Mouse (Mus musculus) G1E (cell line): Measurements from ENCODE around the gene Colq. TPM values are rescaled to one million over a fixed set of nuclear protein-coding genes. Genes with fewer than 3 reads are reported as not detected.

Experiments used
- ATAC-seq: 2 replicates; pipeline ENCODE4 v1.8.0; 2016; ENCODE audit warnings: mild to moderate bottlenecking; ENCODE audit not compliant: insufficient number of reproducible peaks, poor library complexity, low FRiP score, severe bottlenecking; ENCODE audit errors: extremely low read depth
- DNase-seq: peaks from one replicate; pipeline ENCODE4 v3.0.0; 2012; ENCODE audit warnings: low spot score
- H3K27me3 ChIP-seq: 2 replicates; pipeline ENCODE4 v1.6.1; 2012; ENCODE audit warnings: mild to moderate bottlenecking, low read length, inconsistent platforms; ENCODE audit not compliant: insufficient read depth
- H3K36me3 ChIP-seq: replicated peaks from 2 replicates; pipeline ENCODE3; 2012; ENCODE audit warnings: mild to moderate bottlenecking, inconsistent platforms
- H3K4me1 ChIP-seq: 2 replicates; pipeline ENCODE4 v1.6.1; 2012; ENCODE audit warnings: low read depth, low read length, inconsistent platforms, mixed read lengths; ENCODE audit not compliant: insufficient read depth
- H3K4me3 ChIP-seq: 2 replicates; pipeline ENCODE4 v1.5.1; 2012; ENCODE audit warnings: low read depth, mild to moderate bottlenecking, inconsistent platforms, low read length, moderate library complexity, mixed read lengths
- H3K9me3 ChIP-seq: replicated peaks from 2 replicates; pipeline ENCODE4 v1.6.1; 2012; ENCODE audit warnings: inconsistent platforms
- CTCF ChIP-seq: IDR thresholded peaks from 2 replicates; pipeline ENCODE4 v1.5.1; 2012; ENCODE audit warnings: low read depth, low read length, inconsistent platforms, mixed read lengths
- GATA1 ChIP-seq: IDR thresholded peaks from 2 replicates; pipeline ENCODE4 v1.6.1; 2012; ENCODE audit warnings: borderline replicate concordance, low read length, inconsistent platforms, mixed read lengths
- GATA2 ChIP-seq: IDR thresholded peaks from 2 replicates; pipeline ENCODE4 v1.6.1; 2012; ENCODE audit warnings: low read depth, low read length, inconsistent platforms, borderline replicate concordance
- POLR2AphosphoS5 ChIP-seq: IDR thresholded peaks from 2 replicates; pipeline ENCODE4 v1.6.1; 2012; ENCODE audit warnings: low read depth, low read length, inconsistent platforms; ENCODE audit not compliant: insufficient replicate concordance
- TAL1 ChIP-seq: conservative IDR thresholded peaks from 2 replicates; pipeline ENCODE4 v1.6.1; 2012; ENCODE audit warnings: low read depth, low read length, inconsistent platforms, mixed read lengths
- polyA plus RNA-seq: library from polyadenylated mRNA; stranded (reverse); fragments of >175 nt; gene quantifications from 2 replicates; pipeline ENCODE4 v1.2.3, GENCODE M21; 2012
- total RNA-seq, 2 experiments: library from RNA; stranded (forward) in 1 of 2; stranded (reverse) in 1 of 2; fragments of 200-1000 nt in 1 of 2; fragments of >200 nt in 1 of 2; fragmentation: Nextera tagmentation in 1 of 2; gene quantifications; 2 replicates each; pipeline ENCODE4 v1.2.3; 2014 to 2017

Gene Colq
- total and polyA plus RNA-seq, 3 experiments: 0.44 TPM; not detected in 2

DNA sequence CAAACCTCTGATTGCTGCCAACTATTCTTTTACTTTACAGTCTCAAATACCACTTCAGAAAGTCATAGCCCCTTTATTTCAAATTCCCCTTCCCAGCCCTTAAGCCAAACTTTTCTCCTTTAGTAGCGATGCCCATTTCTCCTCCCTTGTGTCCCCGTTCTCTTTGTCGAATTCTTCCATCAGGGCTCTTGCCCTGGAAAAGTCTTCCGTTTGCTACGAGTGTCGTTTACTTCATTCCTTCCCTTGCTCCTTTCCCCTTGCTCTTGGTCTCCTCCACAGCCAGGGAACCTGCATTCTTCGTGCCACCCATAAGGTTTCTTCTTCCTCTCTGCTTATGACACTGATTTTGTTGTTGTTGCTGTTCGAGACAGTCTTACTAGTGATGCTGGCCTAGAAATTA, 95.6 kb downstream of the Colq start:
- no peak for ATAC-seq
- Histone ChIP-seq H3K9me3 (no peaks in the 10 kb centered on the region), H3K27me3 (no peaks in the 10 kb centered on the region), H3K36me3 (peaks cover 64% of the 10 kb centered on the region), H3K4me3 (peak overlapping the region; percentile 93), H3K4me1 (peaks cover 46% of the 10 kb centered on the region)
- no peak for DNase-seq
- TF ChIP-seq GATA1 (no peak), TAL1 (no peak), CTCF (no peak), GATA2 (no peak)

DNA sequence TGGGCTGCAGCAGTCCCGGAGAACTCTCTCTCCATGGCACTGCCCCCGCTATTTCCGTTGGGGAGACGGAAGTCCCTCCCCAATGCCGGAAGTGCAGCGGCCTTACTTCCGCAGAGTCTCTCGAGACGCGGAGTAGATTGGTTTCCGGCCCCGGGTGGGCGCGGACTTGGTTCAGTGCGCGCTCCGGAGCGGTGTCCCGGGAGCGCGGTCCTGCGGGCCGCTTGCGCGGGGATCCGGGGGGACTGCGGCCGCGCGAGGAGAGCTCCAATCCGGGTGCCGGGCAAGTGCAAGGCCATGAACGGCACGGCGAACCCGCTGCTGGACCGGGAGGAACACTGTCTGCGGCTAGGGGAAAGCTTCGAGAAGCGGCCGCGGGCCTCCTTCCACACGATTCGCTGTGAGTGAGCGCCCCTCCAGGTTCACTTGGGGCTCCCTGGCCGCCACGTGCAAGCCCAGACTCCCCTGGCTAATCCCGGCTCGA, 96.1 kb downstream of the Colq start, which contains the start of gene Mettl6:
Gene Mettl6, minus strand, starts transcription at position 66 of the 481 bp plus-strand sequence.
- DNase-seq (peak; percentile 86), ATAC-seq (peak; percentile 71)
- peak within 1 kb of the TSS; percentile 93 for H3K4me3 ChIP-seq
- peaks cover 48% of the 10 kb centered on the region for H3K4me1 ChIP-seq
- TF ChIP-seq GATA2 (no peak), TAL1 (no peak), CTCF (no peak), GATA1 (no peak), POLR2AphosphoS5 (no peak)
- peaks cover 63% of the 10 kb centered on the region for H3K36me3 ChIP-seq
- no peaks in the 10 kb centered on the region for H3K27me3 ChIP-seq
- H3K9me3 ChIP-seq: no peaks in the 10 kb centered on the region

DNA sequence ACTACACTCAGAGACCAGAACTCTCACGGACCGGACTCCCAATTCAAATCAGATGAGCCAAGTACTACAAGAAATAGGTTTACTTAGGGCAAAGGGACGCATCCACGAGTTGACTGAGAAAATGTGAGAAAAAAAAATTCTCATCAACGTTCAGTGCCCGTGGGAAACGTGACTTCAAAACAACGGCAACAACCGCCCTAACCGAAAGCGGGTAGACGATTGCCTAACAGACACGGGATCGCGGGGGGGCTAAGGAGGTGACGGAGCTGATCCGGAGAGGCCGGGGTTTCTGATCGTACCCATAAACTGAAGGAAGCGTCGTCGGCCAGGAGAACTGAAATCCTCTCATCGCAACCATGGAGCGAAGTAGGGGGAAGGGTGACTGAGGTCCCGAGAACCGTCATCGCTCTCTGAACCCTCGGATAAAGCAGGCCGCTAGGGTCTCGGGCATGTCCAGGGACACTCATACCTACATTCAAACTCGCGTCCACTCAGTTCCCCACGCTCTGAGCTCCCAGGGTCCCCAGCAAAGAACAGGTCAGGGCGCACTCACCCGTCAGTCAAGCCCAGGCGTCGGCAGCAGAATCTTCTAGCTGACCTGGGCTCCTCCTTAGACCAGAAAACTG, 96.7 kb downstream of the Colq start, which contains the start of gene Eaf1:
Gene Eaf1, plus strand, starts transcription at position 51 of the 626 bp plus-strand sequence.
- Histone ChIP-seq H3K4me3 (peak within 1 kb of the TSS; percentile 93), H3K4me1 (peaks cover 51% of the 10 kb centered on the region), H3K36me3 (peaks cover 63% of the 10 kb centered on the region), H3K9me3 (no peaks in the 10 kb centered on the region), H3K27me3 (no peaks in the 10 kb centered on the region)
- TF ChIP-seq POLR2AphosphoS5 (no peak), CTCF (no peak), GATA1 (no peak), GATA2 (no peak), TAL1 (no peak)
- no peak for ATAC-seq
- DNase-seq: peak; percentile 13

- peaks cover 63% of the 10 kb centered on the region for H3K36me3 ChIP-seq
- DNase-seq: peak; percentile 17
- peak overlapping the region; percentile 93 for H3K4me3 ChIP-seq
- ATAC-seq: no peak
- TF ChIP-seq GATA1 (no peak), GATA2 (no peak), CTCF (no peak), POLR2AphosphoS5 (no peak), TAL1 (no peak)
- H3K9me3 ChIP-seq: no peaks in the 10 kb centered on the region
- H3K27me3 ChIP-seq: no peaks in the 10 kb centered on the region
- peaks cover 55% of the 10 kb centered on the region for H3K4me1 ChIP-seq
These were observed 97.2 kb downstream of the Colq start for GRCm38 (mm10) chr14:31493901-31494300.

DNA sequence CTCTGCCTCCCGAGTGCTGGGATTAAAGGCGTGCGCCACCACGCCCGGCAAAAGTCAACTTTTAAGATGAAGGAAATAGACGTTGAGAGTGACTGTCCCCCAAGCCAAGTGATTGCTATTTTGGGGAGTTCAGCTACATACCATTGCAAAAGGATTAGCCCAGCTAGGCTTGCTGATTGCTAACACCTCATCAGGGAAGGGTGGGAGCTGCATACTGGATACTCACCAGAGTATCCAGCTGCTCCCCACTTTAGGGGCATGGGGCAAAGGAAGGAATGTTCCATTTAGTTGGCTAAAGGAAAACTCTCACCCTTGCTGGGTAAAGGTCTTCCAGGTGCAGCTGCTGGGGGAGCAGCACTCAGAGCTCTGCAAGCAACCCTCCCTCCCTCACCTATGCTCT, 103.1 kb downstream of the Colq start:
- Histone ChIP-seq H3K27me3 (no peaks in the 10 kb centered on the region), H3K36me3 (peaks cover 94% of the 10 kb centered on the region), H3K4me3 (no peak overlapping the region), H3K9me3 (no peaks in the 10 kb centered on the region), H3K4me1 (peaks cover 40% of the 10 kb centered on the region)
- TF ChIP-seq GATA2: no peak
- TF ChIP-seq TAL1: no peak
- no peak for TF ChIP-seq POLR2AphosphoS5
- TF ChIP-seq GATA1: no peak
- TF ChIP-seq CTCF: no peak
- ATAC-seq (no peak), DNase-seq (no peak)

DNA sequence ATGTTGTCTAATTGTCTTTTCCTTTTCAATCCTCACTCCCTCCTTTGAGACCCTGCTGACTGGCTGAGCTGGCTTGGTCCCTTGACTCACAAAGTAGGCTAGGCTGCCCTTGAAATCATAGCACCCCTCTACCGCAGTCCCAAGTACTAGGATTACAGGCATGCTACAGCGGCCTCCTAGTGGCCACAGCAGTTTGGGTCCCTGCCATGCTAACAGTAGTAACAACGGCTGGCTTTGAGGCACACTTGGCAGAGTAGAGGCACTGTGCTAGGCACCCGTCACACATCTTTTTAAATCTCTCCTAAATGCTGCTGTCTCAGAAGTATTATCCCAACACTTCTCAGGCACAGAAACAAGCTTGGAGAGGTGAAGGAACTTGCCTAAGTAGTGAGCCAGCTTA, 104.7 kb downstream of the Colq start:
- ATAC-seq (no peak), DNase-seq (no peak)
- Histone ChIP-seq H3K36me3 (peaks cover 96% of the 10 kb centered on the region), H3K27me3 (no peaks in the 10 kb centered on the region), H3K4me3 (no peak overlapping the region), H3K4me1 (peaks cover 32% of the 10 kb centered on the region), H3K9me3 (no peaks in the 10 kb centered on the region)
- no peak for TF ChIP-seq TAL1
- TF ChIP-seq POLR2AphosphoS5: no peak
- TF ChIP-seq GATA1: no peak
- no peak for TF ChIP-seq CTCF
- no peak for TF ChIP-seq GATA2

- Histone ChIP-seq H3K4me3 (no peak overlapping the region), H3K27me3 (no peaks in the 10 kb centered on the region), H3K9me3 (no peaks in the 10 kb centered on the region), H3K4me1 (peaks cover 13% of the 10 kb centered on the region), H3K36me3 (peaks cover 97% of the 10 kb centered on the region)
- no peak for ATAC-seq
- TF ChIP-seq TAL1: no peak
- TF ChIP-seq POLR2AphosphoS5: no peak
- no peak for TF ChIP-seq CTCF
- TF ChIP-seq GATA2: no peak
- no peak for TF ChIP-seq GATA1
- no peak for DNase-seq
These were observed 108.7 kb downstream of the Colq start for GRCm38 (mm10) chr14:31482417-31482816.
